Mouse (Mus musculus) heart, postnatal 0 days (tissue): ENCODE results near the gene Gpr171.

Source experiments
- CTCF ChIP-seq: IDR thresholded peaks from 2 replicates; pipeline ENCODE4 v1.5.1; 2016; ENCODE audit warnings: antibody characterized with exemption, control low read depth, low read depth
- EP300 ChIP-seq: IDR thresholded peaks from 2 replicates; pipeline ENCODE4 v1.6.1; 2016; ENCODE audit warnings: antibody characterized with exemption, low read depth

DNA sequence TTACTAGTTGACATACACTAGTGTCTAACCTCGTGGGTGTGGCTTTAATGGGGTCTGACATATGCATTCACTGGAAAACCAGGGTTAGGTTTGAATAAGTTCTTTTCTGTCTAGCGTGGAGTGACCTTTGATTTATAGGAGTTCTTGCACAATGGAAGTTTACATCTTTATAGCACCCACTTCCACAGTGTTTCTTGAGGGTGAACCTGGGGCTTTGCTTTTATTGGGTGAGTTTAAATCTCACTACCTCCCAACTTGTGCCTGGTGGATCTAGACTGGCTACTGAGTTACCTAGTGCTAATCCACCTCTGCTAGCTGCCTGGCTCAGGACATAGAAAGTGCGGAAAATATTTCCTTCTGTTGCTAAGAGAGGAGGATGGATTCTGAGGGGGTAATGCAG lies 10.3 kb upstream of the Gpr171 start:
- no peak for TF ChIP-seq CTCF
- no peak for TF ChIP-seq EP300
